Mouse (Mus musculus): Measurements from ENCODE around the gene Ccdc106.
"Not testable (repeated sequence)": the region's sequence is repeated elsewhere in the genome, so short reads cannot be mapped to it uniquely, and the experiment has no call there.

Ccdc106 gene

GRCm38 (mm10) chr7:5020000-5020681 is at the start of gene Ccdc106, which contains the start of gene Zfp865:
Gene Ccdc106, plus strand, starts transcription at chr7:5020553.
Gene Zfp865, plus strand, starts transcription at chr7:5020376.
- DNase-seq = peak; percentile 99

GRCm38 (mm10) chr7:4971068-4971467 is 49.3 kb upstream of the Ccdc106 start, which contains the start of gene Sbk3:
Gene Sbk3, minus strand, starts transcription at chr7:4971168.
- DNase-seq = no peak

DNA sequence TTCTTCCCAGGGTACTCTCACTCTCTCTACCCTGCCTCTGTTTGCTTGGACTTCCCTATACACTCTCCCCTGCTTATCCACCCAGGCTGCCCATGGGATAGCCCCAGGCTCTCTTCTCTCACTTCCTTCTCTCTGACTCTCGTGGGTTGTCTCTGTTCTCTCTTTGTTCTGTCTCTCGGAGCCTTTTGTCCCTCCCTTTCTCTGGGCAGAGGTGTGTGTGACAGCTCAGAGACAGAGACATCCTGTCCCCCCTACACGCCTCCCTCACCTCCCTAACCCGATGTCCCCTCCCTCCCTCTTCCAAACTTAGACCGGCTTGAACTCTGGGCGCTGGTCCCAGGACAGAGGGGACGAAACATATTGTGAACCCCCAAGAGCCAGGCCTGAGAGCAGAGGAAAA is 48.6 kb upstream of the Ccdc106 start:
- DNase-seq = no peak

DNA sequence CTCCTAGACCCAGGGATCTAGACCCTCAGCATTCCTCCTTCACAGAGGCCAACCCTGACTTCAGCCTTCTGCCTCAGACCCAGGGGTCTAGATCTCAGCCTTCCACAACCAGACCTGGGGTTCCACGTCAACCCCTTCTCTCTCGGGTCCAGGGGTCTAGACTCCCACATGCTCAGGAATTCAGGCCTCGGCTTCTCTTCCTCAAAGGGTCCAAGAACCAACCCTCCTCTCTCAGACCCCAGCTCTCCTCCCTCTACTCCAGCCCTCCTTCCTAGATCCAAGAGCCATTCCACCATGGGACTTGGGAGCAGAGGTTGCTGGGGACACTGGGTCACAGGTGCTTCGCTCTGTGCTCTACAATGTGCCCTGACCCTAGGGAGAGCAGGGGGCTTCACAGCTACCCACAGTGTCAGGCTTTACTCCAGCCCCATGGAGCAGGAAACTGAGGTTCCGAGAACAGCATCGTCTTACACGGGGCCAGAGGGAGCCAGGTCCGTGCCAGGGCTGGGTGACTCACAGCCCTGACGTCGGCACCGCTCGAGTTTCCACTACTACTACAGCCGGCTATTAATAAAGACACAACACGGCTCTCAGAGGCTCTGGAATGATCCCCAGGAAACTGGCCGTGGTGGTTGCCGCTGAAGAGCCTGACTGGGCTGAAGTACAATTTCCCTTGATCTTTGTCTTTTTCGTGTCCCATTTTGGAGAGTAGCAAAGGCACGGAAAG is 47.9 kb upstream of the Ccdc106 start:
- no peak for DNase-seq

- DNase-seq = no peak
These were observed 44.9 kb upstream of the Ccdc106 start for GRCm38 (mm10) chr7:4975455-4975854.

DNA sequence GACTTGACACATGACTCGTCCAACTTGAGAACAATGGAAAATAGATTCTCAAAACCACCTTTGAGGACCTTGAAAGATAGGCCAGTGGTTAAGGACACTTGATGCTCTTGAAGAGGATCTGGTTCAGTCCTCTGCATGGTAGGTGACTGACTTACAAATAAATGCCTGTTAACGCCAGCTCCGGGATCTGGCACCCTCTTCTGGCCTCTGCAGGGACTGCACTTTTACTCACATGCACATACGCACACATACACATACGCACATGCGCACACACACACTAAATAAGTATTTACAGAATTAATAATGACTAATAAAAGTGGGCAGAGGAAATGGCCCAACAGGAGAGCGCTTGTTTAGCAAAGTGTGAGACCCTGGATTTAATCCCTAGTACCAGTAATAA is 43.5 kb upstream of the Ccdc106 start:
- no peak for DNase-seq

GRCm38 (mm10) chr7:4988250-4988649 is 32.1 kb upstream of the Ccdc106 start:
- DNase-seq = no peak

GRCm38 (mm10) chr7:4993347-4993998 is 26.9 kb upstream of the Ccdc106 start:
- peak; percentile 35 to 42 for DNase-seq

DNA sequence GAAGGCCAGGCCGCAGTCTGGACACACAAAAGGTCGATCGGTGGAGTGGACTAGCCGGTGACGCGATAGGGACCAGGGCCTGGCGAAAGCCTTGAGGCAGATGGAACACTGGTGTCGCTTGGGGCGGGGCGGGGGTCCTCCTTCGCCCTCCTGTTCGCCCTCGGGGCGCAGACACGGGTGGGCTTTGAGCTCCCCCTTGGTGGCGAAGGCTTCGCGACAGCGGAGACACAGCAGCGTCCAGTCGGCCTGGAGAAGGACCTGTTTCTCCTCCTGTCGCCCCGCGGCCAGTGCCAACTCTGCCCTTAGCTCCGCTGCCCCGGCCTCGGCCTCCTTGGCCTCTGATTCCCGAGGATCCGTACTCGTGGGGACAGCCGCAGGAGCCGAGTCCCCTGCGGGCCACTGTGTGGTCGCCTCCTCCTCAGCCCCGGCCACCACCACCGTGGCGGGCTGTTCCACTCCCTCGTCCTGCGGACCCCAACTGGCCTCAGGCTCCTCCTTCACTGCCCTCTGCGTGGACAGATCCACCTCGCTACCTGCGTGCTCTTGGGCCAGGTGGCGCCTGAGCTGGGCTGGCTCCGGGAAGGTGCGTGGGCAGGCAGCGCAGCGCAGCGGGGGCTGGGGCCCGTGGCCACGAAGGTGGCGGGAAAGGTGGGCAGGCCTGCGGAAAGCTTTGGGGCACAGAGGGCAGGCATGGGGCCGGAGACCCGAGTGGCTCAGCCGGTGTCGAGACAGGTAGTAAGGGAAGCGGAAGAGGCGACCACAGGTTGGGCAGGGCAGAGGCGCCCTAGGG is 26.2 kb upstream of the Ccdc106 start:
- DNase-seq = peak; percentile 33 to 42

- no peak for DNase-seq
These were observed 24.9 kb upstream of the Ccdc106 start for GRCm38 (mm10) chr7:4995268-4996002.

- DNase-seq = peak; percentile 99
These were observed 24.1 kb upstream of the Ccdc106 start, which contains the start of gene Zfp579 for GRCm38 (mm10) chr7:4996003-4996895. Gene Zfp579, minus strand, starts transcription at chr7:4996158.

- DNase-seq = no peak
These were observed 23.4 kb upstream of the Ccdc106 start for GRCm38 (mm10) chr7:4996934-4997333.

DNA sequence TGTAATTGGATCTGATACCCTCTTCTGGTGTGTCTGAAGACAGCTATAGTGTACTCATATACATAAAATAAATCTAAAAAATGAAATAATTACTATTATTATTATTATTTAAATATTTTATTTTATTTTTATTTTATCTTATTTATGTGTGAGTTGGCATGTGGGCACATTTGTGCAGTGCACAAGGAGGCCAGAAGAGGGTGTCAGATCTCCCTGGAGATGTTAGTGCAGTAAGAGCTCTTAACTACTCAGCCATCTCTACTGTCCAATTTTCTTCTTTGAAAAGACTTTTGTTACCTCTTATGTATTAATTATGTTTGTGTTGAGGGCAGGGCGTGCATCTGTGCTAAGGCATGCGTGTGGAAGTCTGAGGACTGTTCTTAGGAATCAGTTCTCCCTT is 20.5 kb upstream of the Ccdc106 start:
- DNase-seq = no peak

- DNase-seq = not testable (repeated sequence)
These were observed 17.5 kb upstream of the Ccdc106 start for GRCm38 (mm10) chr7:5002876-5003275.

DNA sequence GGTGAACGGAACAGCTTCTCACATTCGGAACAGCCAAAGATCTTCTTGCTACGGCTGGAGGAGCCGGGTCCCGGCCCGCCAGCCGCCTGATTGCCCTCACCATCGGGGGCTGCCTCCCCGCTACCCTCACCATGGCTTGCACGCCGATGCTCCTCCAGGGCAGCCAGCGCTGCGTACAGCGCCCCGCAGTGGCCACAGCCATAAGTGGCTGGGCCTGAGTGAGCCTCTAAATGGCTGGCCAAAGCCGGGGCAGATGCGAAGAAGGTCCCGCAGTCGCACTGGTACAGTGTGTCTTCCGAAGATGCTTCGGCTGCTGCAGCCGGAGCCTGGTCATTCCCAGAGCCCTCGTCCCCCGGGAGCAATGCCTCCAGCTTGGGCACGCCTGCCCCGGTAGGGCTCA is 12.1 kb upstream of the Ccdc106 start:
- DNase-seq = no peak

DNA sequence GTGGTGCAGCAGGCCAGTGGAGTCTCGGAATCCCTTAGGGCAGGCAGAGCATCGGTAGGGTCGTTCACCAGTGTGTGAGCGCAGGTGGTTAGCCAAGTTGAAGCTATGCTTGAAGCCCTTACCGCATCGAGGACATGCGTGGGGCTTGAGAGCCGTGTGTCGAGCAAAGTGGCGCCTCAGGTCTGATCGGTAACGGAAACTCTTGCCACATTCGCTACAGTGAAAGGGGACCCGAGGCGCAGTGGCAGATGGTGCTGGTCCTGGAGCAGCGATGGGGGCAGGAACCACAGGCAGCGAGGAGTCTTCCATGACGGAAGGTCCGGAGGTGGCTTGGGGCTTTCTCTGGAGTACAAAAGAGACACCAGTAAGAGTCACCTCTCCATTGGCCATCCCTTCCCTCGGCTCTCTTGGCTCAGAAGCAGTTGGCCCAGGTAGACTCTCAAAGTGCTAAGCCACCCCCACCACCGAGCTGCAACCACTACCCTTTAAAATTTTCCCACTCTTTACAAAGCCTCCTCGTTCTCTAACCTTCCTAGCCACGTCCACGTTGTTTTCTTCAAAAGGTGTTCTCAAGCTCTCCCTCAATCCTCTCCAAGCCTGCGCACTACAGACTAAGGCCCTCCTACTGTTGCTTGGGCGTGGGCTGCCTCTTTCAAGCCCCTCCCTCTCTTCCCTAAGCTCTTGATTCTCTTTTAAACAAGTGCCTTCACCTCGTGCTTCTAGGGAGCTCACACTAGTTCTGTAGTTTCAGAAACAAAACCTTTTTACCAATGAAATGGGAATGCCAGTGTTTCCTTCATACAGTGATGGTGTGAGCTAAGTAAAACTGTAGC is 7.5 kb upstream of the Ccdc106 start:
- no peak for DNase-seq

- peak; percentile 99 for DNase-seq
These were observed 5.9 kb upstream of the Ccdc106 start, which contains the start of the genes Zfp524 and Fiz1 for GRCm38 (mm10) chr7:5014251-5015117. Gene Zfp524, plus strand, starts transcription at chr7:5014415. Gene Fiz1, minus strand, starts transcription at chr7:5014697.

- DNase-seq = peak; percentile 97 to 99
These were observed 5.0 kb upstream of the Ccdc106 start, which contains the start of gene Gm44973 for GRCm38 (mm10) chr7:5015118-5016001. Gene Gm44973, plus strand, starts transcription at chr7:5015496.

All from cerebellum, postnatal 10 days (tissue).